Mouse (Mus musculus): ENCODE measurements around the gene Pbp2. TPM values are rescaled to one million over a fixed set of nuclear protein-coding genes. Genes with fewer than 3 reads are reported as not detected.

The Pbp2 gene
- polyA plus RNA-seq, 1 experiment from 2014 or later = not detected

DNA sequence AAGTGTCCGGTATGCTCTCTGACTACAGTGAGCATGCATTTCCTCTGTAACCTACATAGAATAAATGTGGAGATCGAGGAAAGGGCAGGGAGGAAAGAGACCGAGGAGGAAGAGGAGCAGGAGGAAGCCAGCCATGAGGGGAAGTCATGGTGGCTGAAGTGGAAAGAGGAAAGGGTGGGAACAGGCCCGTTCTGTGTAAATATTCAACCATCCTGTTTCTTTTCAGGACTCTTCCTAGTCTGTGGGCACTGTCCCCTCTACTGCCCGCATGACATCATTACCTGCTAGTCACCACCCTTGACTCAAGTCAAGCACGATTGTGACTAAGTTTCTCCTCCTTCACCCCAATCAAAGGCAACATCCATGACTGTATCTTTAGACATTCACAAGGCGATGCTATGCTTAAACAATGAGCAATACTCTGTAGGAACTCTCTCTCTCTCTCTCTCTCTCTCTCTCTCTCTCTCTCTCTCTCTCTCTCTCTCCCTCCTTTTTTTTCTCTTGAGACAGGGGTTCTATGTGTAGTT lies 11.1 kb downstream of the Pbp2 start:
- H3K4me3 ChIP-seq = no peak overlapping the region
- no peak for ATAC-seq (ENCODE audit: extremely low read depth, insufficient number of reproducible peaks, low FRiP score, low TSS enrichment)
- WGBS = 59% methylated on average over 7 of the region's 7 CpGs
- H3K36me3 ChIP-seq = no peaks in the 10 kb centered on the region
- no peak overlapping the region for H3K27ac ChIP-seq (replicated peaks)
- peaks cover 22% of the 10 kb centered on the region for H3K4me1 ChIP-seq
- peaks cover 5% of the 10 kb centered on the region; the same call in 1 of the 2 replicates for H3K27me3 ChIP-seq (replicated peaks)
- no peak overlapping the region for H3K4me2 ChIP-seq
- H3K9ac ChIP-seq = no peak overlapping the region
- H3K9me3 ChIP-seq = no peaks in the 10 kb centered on the region

DNA sequence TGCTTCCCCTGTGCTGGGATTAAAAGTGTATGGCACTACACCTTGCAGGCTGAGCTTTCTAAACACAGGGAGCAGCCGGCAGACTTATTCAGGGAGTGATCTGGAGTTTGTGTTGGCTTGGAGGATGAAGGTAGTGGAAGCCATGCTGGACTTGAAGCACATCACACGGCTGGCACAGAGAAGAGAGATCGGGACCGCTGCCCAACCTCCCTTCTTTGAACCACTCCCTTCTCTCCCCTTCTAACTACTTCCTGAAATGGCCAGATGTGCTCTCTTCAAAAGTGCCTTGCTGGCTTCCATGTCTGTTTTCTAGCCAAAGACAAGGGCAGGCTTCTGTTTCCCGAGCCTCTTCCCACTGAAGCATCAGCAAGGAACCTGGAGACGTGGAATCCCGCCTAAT lies 12.6 kb downstream of the Pbp2 start:
- no peak for ATAC-seq (ENCODE audit: extremely low read depth, insufficient number of reproducible peaks, low FRiP score, low TSS enrichment)
- H3K9ac ChIP-seq = no peak overlapping the region
- no peak overlapping the region for H3K4me3 ChIP-seq
- peaks cover 5% of the 10 kb centered on the region; the same call in 1 of the 2 replicates for H3K27me3 ChIP-seq (replicated peaks)
- peaks cover 11% of the 10 kb centered on the region for H3K4me1 ChIP-seq
- H3K36me3 ChIP-seq = no peaks in the 10 kb centered on the region
- WGBS = 71% methylated on average over 7 of the region's 7 CpGs
- no peak overlapping the region for H3K27ac ChIP-seq (replicated peaks)
- no peaks in the 10 kb centered on the region for H3K9me3 ChIP-seq
- H3K4me2 ChIP-seq = no peak overlapping the region

DNA sequence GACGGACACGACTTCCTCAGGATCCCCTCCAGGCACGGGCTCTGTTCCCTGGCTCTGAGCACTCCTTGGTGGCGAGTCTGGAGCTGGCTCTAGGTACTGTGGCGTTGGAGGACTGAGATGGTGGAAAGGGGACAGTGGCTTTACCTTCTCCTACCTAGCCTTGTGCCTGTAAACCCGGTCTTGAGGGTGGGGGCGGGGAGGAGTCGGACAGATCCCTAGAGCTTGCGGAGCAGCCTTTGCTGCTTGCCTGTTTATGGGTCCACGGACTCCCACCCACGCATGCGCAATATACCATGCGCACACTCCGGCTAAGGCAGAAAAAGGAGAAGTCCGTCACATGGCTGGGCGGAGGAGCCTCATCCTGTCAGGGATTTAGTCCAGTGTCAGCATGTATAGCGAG lies 13.9 kb downstream of the Pbp2 start:
- Histone ChIP-seq H3K4me1 (0 out of 2 replicates have a peak, but pooled peaks cover 2% of the 10 kb centered on the region), H3K27me3 (replicated peaks) (peaks cover 5% of the 10 kb centered on the region; the same call in 1 of the 2 replicates), H3K36me3 (no peaks in the 10 kb centered on the region), H3K4me3 (no peak overlapping the region), H3K9ac (no peak overlapping the region), H3K4me2 (no peak overlapping the region), H3K9me3 (no peaks in the 10 kb centered on the region), H3K27ac (replicated peaks) (no peak overlapping the region)
- no peak for ATAC-seq (ENCODE audit: extremely low read depth, insufficient number of reproducible peaks, low FRiP score, low TSS enrichment)
- WGBS = 70% methylated on average over 17 of the region's 17 CpGs

DNA sequence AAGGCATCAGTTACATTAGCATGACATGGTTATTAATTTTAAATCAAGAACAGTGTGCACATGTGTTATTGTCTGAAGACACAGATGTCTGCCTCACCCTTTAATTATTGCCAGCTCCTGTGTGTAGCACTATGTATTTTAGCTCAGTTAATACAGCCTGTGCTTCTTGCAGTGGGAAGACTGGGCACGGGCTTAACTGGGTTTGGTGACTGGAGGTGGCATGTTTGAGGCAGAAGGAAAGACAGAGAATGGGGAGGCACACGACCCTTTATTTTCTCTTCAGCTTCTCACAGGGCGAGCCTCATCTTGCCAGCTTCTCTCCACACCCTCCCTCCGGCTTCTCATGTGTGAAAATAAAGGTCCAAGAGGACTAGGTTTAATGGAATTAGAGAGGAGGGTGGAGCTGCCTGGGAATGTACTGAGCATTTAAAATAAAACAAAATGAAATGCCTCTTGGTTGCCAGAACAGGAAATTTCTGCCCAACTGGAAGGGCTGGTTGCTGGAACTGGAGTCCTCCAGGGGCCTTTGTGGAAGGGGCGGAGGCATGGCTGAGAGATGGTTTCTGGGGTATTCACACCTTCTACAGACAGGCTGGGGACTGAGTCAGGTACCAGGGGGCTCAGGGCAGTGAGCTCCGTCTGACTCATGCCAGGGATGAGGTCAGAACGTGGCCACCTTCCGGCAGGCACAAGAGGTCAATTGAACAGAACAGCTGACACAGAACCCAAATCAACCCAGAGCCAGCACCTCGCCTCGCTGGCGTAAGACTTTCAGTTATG lies 14.9 kb downstream of the Pbp2 start:
- Histone ChIP-seq H3K4me2 (no peak overlapping the region), H3K9ac (no peak overlapping the region), H3K9me3 (no peaks in the 10 kb centered on the region), H3K36me3 (no peaks in the 10 kb centered on the region), H3K4me1 (0 out of 2 replicates have a peak, but pooled peaks cover 2% of the 10 kb centered on the region), H3K27ac (replicated peaks) (no peak overlapping the region), H3K4me3 (no peak overlapping the region), H3K27me3 (replicated peaks) (peaks cover 5% of the 10 kb centered on the region; the same call in 1 of the 2 replicates)
- 68% methylated on average over 11 of the region's 11 CpGs for WGBS
- no peak for ATAC-seq (ENCODE audit: extremely low read depth, insufficient number of reproducible peaks, low FRiP score, low TSS enrichment)

DNA sequence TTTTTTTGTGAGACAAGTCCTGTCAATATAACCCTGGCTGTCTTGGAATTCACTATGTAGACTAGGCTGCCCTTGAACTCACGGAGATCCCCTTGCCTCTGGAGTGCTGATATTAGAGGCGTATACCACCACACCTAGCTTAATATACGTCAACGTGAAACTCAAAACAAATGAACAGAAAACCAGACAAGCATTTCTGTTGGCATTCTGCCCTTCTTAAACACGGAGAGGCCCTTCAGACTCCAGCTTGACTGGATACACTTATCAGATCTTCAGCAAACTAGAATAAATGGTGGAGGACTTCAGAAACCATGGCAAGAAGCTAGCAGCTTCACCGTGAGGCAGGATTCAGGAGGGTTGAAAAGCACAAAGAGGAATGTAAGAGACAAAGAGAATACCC lies 16.1 kb downstream of the Pbp2 start:
- 63% methylated on average over 6 of the region's 6 CpGs for WGBS
- Histone ChIP-seq H3K4me2 (no peak overlapping the region), H3K27me3 (replicated peaks) (peaks cover 5% of the 10 kb centered on the region; the same call in 1 of the 2 replicates), H3K4me1 (0 out of 2 replicates have a peak, but pooled peaks cover 2% of the 10 kb centered on the region), H3K27ac (replicated peaks) (no peak overlapping the region), H3K9me3 (no peaks in the 10 kb centered on the region), H3K9ac (no peak overlapping the region), H3K4me3 (no peak overlapping the region), H3K36me3 (no peaks in the 10 kb centered on the region)
- ATAC-seq (ENCODE audit: extremely low read depth, insufficient number of reproducible peaks, low FRiP score, low TSS enrichment) = no peak

DNA sequence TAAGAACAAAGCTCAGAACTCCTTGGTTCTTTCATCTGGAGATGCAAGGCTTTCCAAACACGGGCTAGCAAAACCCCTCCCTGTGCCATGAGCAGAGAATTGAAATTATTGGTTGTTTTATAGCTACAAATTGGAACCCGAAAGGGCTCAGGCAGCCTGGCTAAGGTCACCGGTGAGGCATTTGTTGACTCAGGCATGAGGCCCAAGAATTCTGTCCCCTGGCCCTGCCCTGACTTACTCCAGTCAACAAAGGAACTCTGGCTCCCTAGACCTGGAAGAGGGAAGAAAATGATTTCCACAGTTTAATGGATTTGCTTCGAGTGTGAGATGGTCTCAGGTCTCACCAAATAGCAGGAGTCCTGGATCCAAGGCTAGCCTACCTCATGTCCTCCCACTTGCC lies 17.8 kb downstream of the Pbp2 start:
- Histone ChIP-seq H3K9ac (no peak overlapping the region), H3K4me2 (no peak overlapping the region), H3K36me3 (no peaks in the 10 kb centered on the region), H3K4me3 (no peak overlapping the region), H3K27ac (replicated peaks) (no peak overlapping the region), H3K4me1 (no peaks in the 10 kb centered on the region), H3K9me3 (no peaks in the 10 kb centered on the region), H3K27me3 (replicated peaks) (0 out of 2 replicates have a peak, but pooled peaks cover 1% of the 10 kb centered on the region)
- no peak for ATAC-seq (ENCODE audit: extremely low read depth, insufficient number of reproducible peaks, low FRiP score, low TSS enrichment)
- 68% methylated on average over 4 of the region's 4 CpGs for WGBS

DNA sequence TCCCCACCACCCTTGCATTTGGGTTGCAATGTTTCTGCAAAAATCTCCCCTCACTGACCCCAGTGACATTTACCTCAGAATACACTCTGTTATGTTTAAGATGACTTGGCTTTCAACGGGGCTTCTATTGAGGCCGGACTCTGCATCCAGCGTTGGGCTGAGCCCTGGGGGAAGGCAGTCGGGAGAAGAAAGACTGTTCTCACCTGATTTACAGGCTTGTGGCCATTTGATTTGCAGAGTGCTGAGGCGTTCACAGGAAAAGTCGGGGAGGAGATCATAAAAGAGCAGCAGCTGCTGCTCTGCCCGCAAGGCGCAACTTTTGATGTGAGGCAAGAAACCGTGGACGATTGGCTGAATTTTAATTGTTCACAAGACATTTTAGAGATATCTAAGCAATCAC lies 30.3 kb downstream of the Pbp2 start:
- no peaks in the 10 kb centered on the region for H3K36me3 ChIP-seq
- 40% methylated on average over 10 of the region's 10 CpGs for WGBS
- no peak for ATAC-seq (ENCODE audit: extremely low read depth, insufficient number of reproducible peaks, low FRiP score, low TSS enrichment)
- no peaks in the 10 kb centered on the region for H3K9me3 ChIP-seq
- no peaks in the 10 kb centered on the region for H3K27me3 ChIP-seq (replicated peaks)
- H3K4me2 ChIP-seq = no peak overlapping the region
- peaks cover 7% of the 10 kb centered on the region for H3K4me1 ChIP-seq
- no peak overlapping the region for H3K27ac ChIP-seq (replicated peaks)
- no peak overlapping the region for H3K4me3 ChIP-seq
- H3K9ac ChIP-seq = no peak overlapping the region

DNA sequence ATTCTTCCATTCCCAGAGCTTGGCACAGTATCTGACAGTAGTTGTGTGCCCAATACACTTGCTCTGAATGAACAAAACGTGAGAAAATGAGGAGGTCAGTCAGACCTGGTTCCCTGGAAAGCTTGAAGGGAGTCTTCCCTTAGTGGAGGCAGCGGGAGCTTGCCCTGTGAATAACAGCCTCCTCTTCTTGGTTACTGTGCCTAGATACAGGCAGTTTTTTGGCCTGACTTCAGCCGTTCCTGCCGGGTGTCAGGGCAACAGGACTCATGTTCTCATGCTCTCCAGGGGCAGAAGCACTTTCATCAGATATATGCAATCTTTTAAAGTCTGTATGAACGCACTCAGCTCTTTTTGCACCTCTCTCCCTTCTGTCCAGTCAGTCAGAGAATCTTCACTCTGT lies 30.9 kb downstream of the Pbp2 start:
- WGBS = 56% methylated on average over 5 of the region's 5 CpGs
- no peaks in the 10 kb centered on the region for H3K27me3 ChIP-seq (replicated peaks)
- H3K36me3 ChIP-seq = no peaks in the 10 kb centered on the region
- no peaks in the 10 kb centered on the region for H3K9me3 ChIP-seq
- peaks cover 11% of the 10 kb centered on the region for H3K4me1 ChIP-seq
- H3K9ac ChIP-seq = no peak overlapping the region
- H3K4me3 ChIP-seq = no peak overlapping the region
- ATAC-seq (ENCODE audit: extremely low read depth, insufficient number of reproducible peaks, low FRiP score, low TSS enrichment) = no peak
- H3K27ac ChIP-seq (replicated peaks) = no peak overlapping the region
- H3K4me2 ChIP-seq = no peak overlapping the region

DNA sequence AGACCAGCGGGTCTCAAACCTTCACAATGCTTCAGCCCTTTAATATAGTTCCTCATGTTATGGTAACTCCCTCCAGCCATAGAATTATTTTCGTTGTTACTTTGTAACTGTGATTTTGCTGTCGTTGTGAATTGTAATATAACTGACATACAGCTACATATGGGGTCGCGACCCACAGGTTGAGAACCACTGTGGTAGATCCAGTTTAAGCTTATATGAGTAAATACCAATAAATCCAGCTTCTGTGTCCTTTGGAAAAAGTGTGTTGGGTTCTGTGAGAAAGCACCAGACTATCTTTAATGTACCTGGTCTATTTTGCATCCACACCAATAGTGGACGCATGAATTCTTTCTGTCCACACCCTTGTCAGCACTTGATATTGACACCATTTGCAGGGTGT lies 31.9 kb downstream of the Pbp2 start:
- WGBS = 83% methylated on average over 6 of the region's 6 CpGs
- no peaks in the 10 kb centered on the region for H3K9me3 ChIP-seq
- peaks cover 11% of the 10 kb centered on the region for H3K4me1 ChIP-seq
- no peak overlapping the region for H3K9ac ChIP-seq
- no peaks in the 10 kb centered on the region for H3K36me3 ChIP-seq
- no peak overlapping the region for H3K4me2 ChIP-seq
- H3K27ac ChIP-seq (replicated peaks) = no peak overlapping the region
- H3K27me3 ChIP-seq (replicated peaks) = no peaks in the 10 kb centered on the region
- ATAC-seq (ENCODE audit: extremely low read depth, insufficient number of reproducible peaks, low FRiP score, low TSS enrichment) = no peak
- H3K4me3 ChIP-seq = no peak overlapping the region

DNA sequence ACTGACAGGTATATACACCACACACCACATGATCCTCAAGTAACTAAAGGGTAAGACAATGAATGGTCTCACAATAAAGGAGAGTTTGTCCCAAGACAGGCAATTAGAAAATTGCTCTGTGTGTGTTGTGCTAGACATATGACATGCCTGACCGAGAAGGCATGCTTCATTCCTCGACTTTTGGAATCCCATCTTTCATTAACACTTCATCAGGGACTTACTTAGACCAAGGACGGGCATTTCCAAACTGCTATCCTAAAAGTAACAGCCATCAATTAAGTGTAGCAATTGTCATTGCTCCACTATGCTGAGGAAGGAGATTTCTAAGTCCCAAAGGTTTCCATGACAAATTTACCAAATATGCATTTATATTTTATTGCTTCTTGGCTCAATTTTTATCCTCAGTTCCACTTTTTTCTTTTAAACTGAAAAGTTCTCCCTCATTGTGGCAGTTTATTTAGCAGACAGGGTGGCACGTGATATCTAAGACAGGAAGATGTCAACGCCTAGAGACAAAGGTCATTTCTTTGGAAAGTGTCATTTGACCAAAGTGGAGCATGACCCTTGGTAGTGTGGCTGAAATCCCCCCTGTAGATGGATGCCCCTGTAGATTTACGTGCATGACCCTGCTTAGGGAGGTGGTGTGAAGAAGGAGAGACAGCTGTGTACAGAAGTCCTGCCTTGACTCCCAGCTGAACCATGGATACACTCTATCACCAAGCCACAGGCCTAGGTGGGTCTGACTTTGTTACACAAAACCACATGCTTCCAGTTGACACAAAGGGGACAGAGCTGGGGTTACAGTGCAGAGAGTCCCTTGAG lies 33.5 kb downstream of the Pbp2 start:
- Histone ChIP-seq H3K4me3 (no peak overlapping the region), H3K4me1 (peaks cover 21% of the 10 kb centered on the region), H3K36me3 (no peaks in the 10 kb centered on the region), H3K27me3 (replicated peaks) (no peaks in the 10 kb centered on the region), H3K4me2 (no peak overlapping the region), H3K9ac (no peak overlapping the region), H3K9me3 (no peaks in the 10 kb centered on the region), H3K27ac (replicated peaks) (no peak overlapping the region)
- 45% methylated on average over 6 of the region's 6 CpGs for WGBS
- ATAC-seq (ENCODE audit: extremely low read depth, insufficient number of reproducible peaks, low FRiP score, low TSS enrichment) = no peak

DNA sequence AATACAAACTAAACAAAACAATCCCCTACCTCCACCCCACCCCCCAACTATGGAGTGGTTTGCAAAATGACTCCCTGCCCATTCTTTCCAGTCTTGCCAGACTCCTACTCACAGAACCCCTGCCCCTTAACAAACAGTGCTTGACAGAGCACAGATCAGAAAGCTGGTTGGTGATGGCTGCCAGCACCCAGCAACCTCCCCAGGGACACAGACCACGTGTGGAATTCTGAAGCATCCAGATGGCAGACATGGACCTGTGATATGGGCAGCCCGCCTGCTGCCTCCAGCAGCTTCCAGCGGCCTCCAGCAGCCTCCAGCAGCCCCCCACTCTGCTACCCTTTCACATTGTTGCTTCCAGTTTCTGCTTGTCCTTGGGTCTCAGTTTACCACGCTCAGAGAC lies 35.0 kb downstream of the Pbp2 start:
- Histone ChIP-seq H3K27me3 (replicated peaks) (no peaks in the 10 kb centered on the region), H3K36me3 (no peaks in the 10 kb centered on the region), H3K27ac (replicated peaks) (no peak overlapping the region), H3K4me3 (no peak overlapping the region), H3K9me3 (no peaks in the 10 kb centered on the region), H3K9ac (no peak overlapping the region), H3K4me1 (peaks cover 26% of the 10 kb centered on the region), H3K4me2 (no peak overlapping the region)
- ATAC-seq (ENCODE audit: extremely low read depth, insufficient number of reproducible peaks, low FRiP score, low TSS enrichment) = no peak
- 45% methylated on average over 4 of the region's 4 CpGs for WGBS

Data from heart, embryonic 13.5 days (tissue).